Mouse (Mus musculus): ENCODE results near the gene Hk1. TPM values are rescaled to one million over a fixed set of nuclear protein-coding genes. Genes with fewer than 3 reads are reported as not detected.
A peak's percentile ranks its signal among the peaks of the same experiment; 100 is the strongest.

Hk1 gene
- total and polyA plus RNA-seq, 3 experiments, result 192 to 740 (median 441) TPM

GRCm38 (mm10) chr10:62230708-62231394, 148.9 kb downstream of the Hk1 start, which contains the start of gene Tspan15:
Gene Tspan15 (minus strand): TSS chr10:62231251.
- TF ChIP-seq NELFE (IDR thresholded peaks at IDR 0.05; ENCODE audit: low read depth, low read length) (0 out of 2 replicates have a peak, but pooled peaks have one; percentile 23), TAL1 (IDR thresholded peaks at IDR 0.05; ENCODE audit: low read length) (no peak), POLR2A (IDR thresholded peaks at IDR 0.05; ENCODE audit: control insufficient read depth in 1 of 2, insufficient read depth in 1 of 2, low read depth in 1 of 2, low read length in 2 of 2, poor library complexity in 1 of 2) (peak in 1 of 2 experiments; percentile 15; a peak in 1 of 4 replicates), USF2 (IDR thresholded peaks at IDR 0.05; ENCODE audit: borderline replicate concordance in 1 of 2, insufficient read depth in 1 of 2, low read depth in 1 of 2, low read length in 2 of 2) (no peak), MEF2A (IDR thresholded peaks at IDR 0.05; ENCODE audit: extremely low read depth, insufficient replicate concordance, low read depth, low read length, poor library complexity, severe bottlenecking) (no peak), MYB (IDR thresholded peaks at IDR 0.05; ENCODE audit: low read depth, low read length) (no peak), MAX (IDR thresholded peaks at IDR 0.05; ENCODE audit: low read length) (no peak), CHD2 (IDR thresholded peaks at IDR 0.05; ENCODE audit: low read length) (no peak), SIN3A (IDR thresholded peaks at IDR 0.05; ENCODE audit: low read length) (peak; percentile 36), TCF12 (IDR thresholded peaks at IDR 0.05; ENCODE audit: low read depth, low read length) (peak; percentile 19; the same call in 1 of the 2 replicates), KAT2A (conservative IDR thresholded peaks at IDR 0.05; ENCODE audit: low read depth, low read length) (no peak), GABPA (IDR thresholded peaks at IDR 0.05; ENCODE audit: low read depth, low read length) (no peak), RCOR1 (IDR thresholded peaks at IDR 0.05; ENCODE audit: low read depth, low read length) (no peak), ZMIZ1 (IDR thresholded peaks at IDR 0.05; ENCODE audit: low read depth, low read length) (no peak), E2F4 (IDR thresholded peaks at IDR 0.05; ENCODE audit: borderline replicate concordance, low read depth, low read length) (no peak), ETS1 (IDR thresholded peaks at IDR 0.05; ENCODE audit: low read depth, low read length) (no peak), ZNF384 (IDR thresholded peaks at IDR 0.05; ENCODE audit: low read depth, low read length) (no peak), CHD1 (IDR thresholded peaks at IDR 0.05; ENCODE audit: low read depth, low read length) (no peak), EP300 (IDR thresholded peaks at IDR 0.05; ENCODE audit: low read depth in 1 of 2, low read length in 2 of 2) (no peak), CTCF (IDR thresholded peaks at IDR 0.05 in 2 of 3, conservative IDR thresholded peaks at IDR 0.05 in 1 of 3; ENCODE audit: control insufficient read depth in 1 of 3, insufficient read depth in 1 of 3, low read depth in 2 of 3, low read length in 3 of 3, poor library complexity in 1 of 3, severe bottlenecking in 1 of 3) (no peak), NRF1 (IDR thresholded peaks at IDR 0.05; ENCODE audit: insufficient read depth, low read depth, low read length, poor library complexity, severe bottlenecking) (no peak), MXI1 (IDR thresholded peaks at IDR 0.05; ENCODE audit: low read depth, low read length) (peak; percentile 30; the same call in 1 of the 2 replicates), JUND (IDR thresholded peaks at IDR 0.05; ENCODE audit: low read depth, low read length) (no peak), POLR2AphosphoS5 (IDR thresholded peaks at IDR 0.05; ENCODE audit: borderline replicate concordance, low read depth, low read length) (no peak), ELF1 (IDR thresholded peaks at IDR 0.05; ENCODE audit: low read depth, low read length) (no peak), MAZ (IDR thresholded peaks at IDR 0.05; ENCODE audit: low read depth, low read length) (no peak), UBTF (IDR thresholded peaks at IDR 0.05; ENCODE audit: borderline replicate concordance, insufficient read depth, low read depth, low read length) (no peak), TBP (IDR thresholded peaks at IDR 0.05; ENCODE audit: low read depth, low read length) (no peak), GATA1 (IDR thresholded peaks at IDR 0.05; ENCODE audit: low read depth, low read length) (no peak), POLR2AphosphoS2 (IDR thresholded peaks at IDR 0.05; ENCODE audit: low read length) (no peak), ZC3H11A (IDR thresholded peaks at IDR 0.05; ENCODE audit: low read depth, low read length) (no peak)
- H3K9ac ChIP-seq (ENCODE audit: control insufficient read depth, low read depth, low read length, poor library complexity, severe bottlenecking), result peak within 1 kb of the TSS; percentile 32; the same call in 1 of the 2 replicates
- H3K79me2 ChIP-seq (ENCODE audit: control insufficient read depth, insufficient read depth, low read length, poor library complexity), result no peaks in the 10 kb centered on the region
- no peaks in the 10 kb centered on the region for H3K27me3 ChIP-seq (ENCODE audit: control insufficient read depth in 1 of 2, insufficient read depth in 2 of 2, low read length in 2 of 2)
- peak within 1 kb of the TSS; percentile 40 to 51; a peak in 3 of 4 replicates for H3K4me3 ChIP-seq (ENCODE audit: control insufficient read depth in 1 of 2, insufficient read depth in 1 of 2, low read depth in 2 of 2, low read length in 2 of 2)
- H3K27ac ChIP-seq (ENCODE audit: control insufficient read depth, low read depth, low read length), result no peak within 1 kb of the TSS
- DNase-seq (ENCODE audit: low read depth, low spot score), result peak; percentile 90
- H3K36me3 ChIP-seq (ENCODE audit: control insufficient read depth in 1 of 2, insufficient read depth in 2 of 2, low read length in 2 of 2), result no peaks in the 10 kb centered on the region
- H3K9me3 ChIP-seq (replicated peaks; ENCODE audit: insufficient read depth, low read length), result no peaks in the 10 kb centered on the region
- H3K4me1 ChIP-seq (ENCODE audit: control insufficient read depth in 1 of 2, insufficient read depth in 2 of 2, low read length in 2 of 2), result peaks cover 0 to 3% of the 10 kb centered on the region in 2 experiments; a peak in 2 of 4 replicates
